Mouse (Mus musculus) induced T-regulatory cell, adult 2 months (primary cell): ENCODE results near the gene Pola2.

Source experiments
- DNase-seq: peaks from one replicate; pipeline ENCODE4 v3.0.0-alpha.2; 2012; ENCODE audit warnings: low read depth

Pola2 gene

GRCm38 (mm10) chr19:5963883-5964562 is at the start of gene Pola2:
Pola2 (minus strand) TSS chr19:5964202.
- peak; percentile 95 for DNase-seq

GRCm38 (mm10) chr19:6013691-6014090 is 49.7 kb upstream of the Pola2 start:
- DNase-seq, result no peak

- no peak for DNase-seq
These were observed 45.1 kb upstream of the Pola2 start for GRCm38 (mm10) chr19:6009137-6009536.

- no peak for DNase-seq
These were observed 43.0 kb upstream of the Pola2 start for GRCm38 (mm10) chr19:6007013-6007412.

GRCm38 (mm10) chr19:6005541-6005940 is 41.5 kb upstream of the Pola2 start:
- no peak for DNase-seq

- DNase-seq, result no peak
These were observed 36.0 kb upstream of the Pola2 start for GRCm38 (mm10) chr19:5999969-6000368.

GRCm38 (mm10) chr19:5998180-5998579 is 34.2 kb upstream of the Pola2 start:
- peak; percentile 31 for DNase-seq

- DNase-seq, result no peak
These were observed 30.7 kb upstream of the Pola2 start for GRCm38 (mm10) chr19:5994711-5995110.

- DNase-seq, result no peak
These were observed 28.0 kb upstream of the Pola2 start for GRCm38 (mm10) chr19:5992012-5992411.

GRCm38 (mm10) chr19:5991467-5991866 is 27.5 kb upstream of the Pola2 start:
- DNase-seq, result no peak

GRCm38 (mm10) chr19:5990921-5991320 is 26.9 kb upstream of the Pola2 start:
- DNase-seq, result no peak

- DNase-seq, result no peak
These were observed 26.0 kb upstream of the Pola2 start for GRCm38 (mm10) chr19:5990033-5990432.

GRCm38 (mm10) chr19:5989585-5989984 is 25.6 kb upstream of the Pola2 start:
- DNase-seq, result no peak

GRCm38 (mm10) chr19:5988815-5989452 is 24.9 kb upstream of the Pola2 start:
- DNase-seq, result peak; percentile 39

GRCm38 (mm10) chr19:5988027-5988814 is 24.2 kb upstream of the Pola2 start:
- no peak for DNase-seq

GRCm38 (mm10) chr19:5986043-5986442 is 22.0 kb upstream of the Pola2 start, which contains the start of gene Slc22a20:
Slc22a20 (minus strand) TSS chr19:5986143.
- DNase-seq, result no peak

- no peak for DNase-seq
These were observed 16.5 kb upstream of the Pola2 start for GRCm38 (mm10) chr19:5980477-5980876.

- no peak for DNase-seq
These were observed 13.7 kb upstream of the Pola2 start for GRCm38 (mm10) chr19:5977717-5978116.

- no peak for DNase-seq
These were observed 11.7 kb upstream of the Pola2 start for GRCm38 (mm10) chr19:5975676-5976075.

- DNase-seq, result no peak
These were observed 11.1 kb upstream of the Pola2 start for GRCm38 (mm10) chr19:5975112-5975511.

- no peak for DNase-seq
These were observed 3.7 kb upstream of the Pola2 start for GRCm38 (mm10) chr19:5967664-5968063.

GRCm38 (mm10) chr19:5966786-5967185 is 2.8 kb upstream of the Pola2 start:
- DNase-seq, result no peak

- no peak for DNase-seq
These were observed 1.9 kb upstream of the Pola2 start for GRCm38 (mm10) chr19:5965910-5966309.
